In the genomic region with DNA sequence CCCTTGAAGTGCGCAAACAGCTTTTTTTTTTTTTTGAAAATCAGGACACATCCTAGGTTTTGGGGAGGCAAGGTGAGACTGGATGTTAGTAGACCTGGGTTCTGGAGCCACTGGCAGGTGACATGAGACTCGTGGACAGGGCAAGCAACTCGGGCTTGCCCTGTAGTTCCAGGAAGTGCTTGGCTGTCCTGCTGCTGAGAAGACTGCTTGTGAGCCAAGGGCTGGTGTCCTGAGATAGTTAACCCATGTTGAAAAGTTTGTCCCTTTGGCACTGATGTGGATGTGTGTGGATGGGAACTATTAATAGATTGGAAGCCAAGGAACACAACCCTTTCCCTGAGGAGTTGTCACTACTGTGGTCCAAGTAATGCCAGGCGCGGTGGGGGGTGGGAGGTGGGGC, we compare ENCODE assay signal across 7 mouse cellular contexts. TPM values are rescaled to one million over a fixed set of nuclear protein-coding genes. Genes with fewer than 3 reads are reported as not detected.
DNase-seq lines count a peak whose midpoint lies in the region; ATAC-seq and TF ChIP-seq lines count a peak whose summit lies in the region.

No protein-coding gene starts in this region.

- no peak for TF ChIP-seq CTCF in layer of hippocampus, adult 2 months (conservative IDR thresholded peaks at IDR 0.05)

- peaks cover 37% of the 10 kb centered on the region for H3K4me1 ChIP-seq in forebrain, embryonic 12.5 days
- H3K4me1 ChIP-seq in hindbrain, embryonic 14.5 days (replicated peaks; ENCODE audit: control insufficient read depth, insufficient read depth, low read length), result peaks cover 14% of the 10 kb centered on the region
- H3K4me1 ChIP-seq in neural tube, embryonic 13.5 days (replicated peaks), result peaks cover 47% of the 10 kb centered on the region

- peak overlapping the region; percentile 83; the same call in 1 of the 2 replicates for H3K9ac ChIP-seq in forebrain, embryonic 12.5 days
- peak overlapping the region; percentile 87; the same call in 1 of the 2 replicates for H3K9ac ChIP-seq in hindbrain, embryonic 14.5 days
- peak overlapping the region; percentile 89; the same call in 1 of the 2 replicates for H3K9ac ChIP-seq in neural tube, embryonic 13.5 days

- peaks cover 32% of the 10 kb centered on the region for H3K27me3 ChIP-seq in forebrain, embryonic 12.5 days
- 0 out of 2 replicates have a peak, but pooled peaks cover 6% of the 10 kb centered on the region for H3K27me3 ChIP-seq in hindbrain, embryonic 14.5 days (ENCODE audit: control insufficient read depth, insufficient read depth, low read length)
- H3K27me3 ChIP-seq in neural tube, embryonic 13.5 days, result peaks cover 20% of the 10 kb centered on the region

- no peak for DNase-seq in layer of hippocampus, adult 2 months (ENCODE audit: low spot score in 2 of 2)
- DNase-seq in layer of hippocampus, adult 11-12 months (ENCODE audit: low spot score), result no peak
- no peak for DNase-seq in hindbrain, embryonic 14.5 days (ENCODE audit: low spot score)
- DNase-seq in left cerebral cortex, adult 18-20 months (ENCODE audit: low spot score in 2 of 2), result no peak
- DNase-seq in ovary, postnatal 14 days (ENCODE audit: low spot score), result no peak

- H3K4me2 ChIP-seq in forebrain, embryonic 12.5 days, result peak overlapping the region; percentile 96
- H3K4me2 ChIP-seq in hindbrain, embryonic 14.5 days (replicated peaks), result peak overlapping the region; percentile 89
- peak overlapping the region; percentile 98 for H3K4me2 ChIP-seq in neural tube, embryonic 13.5 days

- peak overlapping the region; percentile 92 for H3K27ac ChIP-seq in layer of hippocampus, adult 2 months
- H3K27ac ChIP-seq in forebrain, embryonic 12.5 days, result peak overlapping the region; percentile 86
- H3K27ac ChIP-seq in hindbrain, embryonic 14.5 days, result peak overlapping the region; percentile 68; the same call in 1 of the 2 replicates
- 0 out of 2 replicates have a peak overlapping the region, but pooled peaks have one; percentile 73 for H3K27ac ChIP-seq in neural tube, embryonic 13.5 days (replicated peaks)

- no peaks in the 10 kb centered on the region for H3K9me3 ChIP-seq in forebrain, embryonic 12.5 days
- H3K9me3 ChIP-seq in hindbrain, embryonic 14.5 days (ENCODE audit: control insufficient read depth, low read length), result no peaks in the 10 kb centered on the region
- no peaks in the 10 kb centered on the region for H3K9me3 ChIP-seq in neural tube, embryonic 13.5 days

- H3K4me3 ChIP-seq in layer of hippocampus, adult 2 months, result peak overlapping the region; percentile 86
- peak overlapping the region; percentile 72 for H3K4me3 ChIP-seq in forebrain, embryonic 12.5 days (replicated peaks)
- peak overlapping the region; percentile 61; the same call in 1 of the 2 replicates for H3K4me3 ChIP-seq in hindbrain, embryonic 14.5 days (replicated peaks; ENCODE audit: low read length)
- H3K4me3 ChIP-seq in neural tube, embryonic 13.5 days, result peak overlapping the region; percentile 66

- no peak; the same call in 1 of the 2 replicates for ATAC-seq in forebrain, embryonic 12.5 days (ENCODE audit: low FRiP score)
- peak; percentile 2; the same call in 1 of the 2 replicates for ATAC-seq in hindbrain, embryonic 14.5 days (ENCODE audit: low FRiP score)
- no peak for ATAC-seq in neural tube, embryonic 13.5 days (ENCODE audit: low read depth)

- no peaks in the 10 kb centered on the region for H3K36me3 ChIP-seq in forebrain, embryonic 12.5 days (replicated peaks)
- no peaks in the 10 kb centered on the region for H3K36me3 ChIP-seq in hindbrain, embryonic 14.5 days (replicated peaks; ENCODE audit: control insufficient read depth, insufficient read depth)
- H3K36me3 ChIP-seq in neural tube, embryonic 13.5 days, result no peaks in the 10 kb centered on the region

- WGBS in forebrain, embryonic 12.5 days, result 7% methylated on average over 5 of the region's 5 CpGs
- 5% methylated on average over 5 of the region's 5 CpGs for WGBS in hindbrain, embryonic 14.5 days
- 19% methylated on average over 5 of the region's 5 CpGs for WGBS in neural tube, embryonic 13.5 days

RNA-seq across cellular contexts. Expression of a gene that starts 0.6 kb away (rescaled TPM):
- 10 to 100 TPM; 38.3 to 40.7 TPM for total RNA-seq in layer of hippocampus, adult 2 months (2021)
- 9.7 and 10.9 TPM in 2 replicates for polyA plus RNA-seq in forebrain, embryonic 12.5 days (2016; fragmentation: Nextera tagmentation; extraction: Ambion mirVana)
- 7.7 and 8.2 TPM in 2 replicates for polyA plus RNA-seq in hindbrain, embryonic 14.5 days (2014; fragmentation: Nextera tagmentation; extraction: Ambion mirVana)
- 5.8 and 5.9 TPM in 2 replicates for polyA plus RNA-seq in neural tube, embryonic 13.5 days (2015; fragmentation: Nextera tagmentation; extraction: Ambion mirVana)
- total RNA-seq in left cerebral cortex, adult 18-20 months (2021), result 10 to 100 TPM; 56.9 to 63.9 TPM

RNA-seq across cellular contexts. Expression of a gene that starts 52.5 kb away (rescaled TPM):
- total RNA-seq in layer of hippocampus, adult 2 months (2021), result 10 to 100 TPM; 41.1 to 43.7 TPM
- polyA plus RNA-seq in forebrain, embryonic 12.5 days (2016; fragmentation: Nextera tagmentation; extraction: Ambion mirVana), result 58.2 and 59.1 TPM in 2 replicates
- 78.6 and 82.0 TPM in 2 replicates for polyA plus RNA-seq in hindbrain, embryonic 14.5 days (2014; fragmentation: Nextera tagmentation; extraction: Ambion mirVana)
- 81.1 and 85.5 TPM in 2 replicates for polyA plus RNA-seq in neural tube, embryonic 13.5 days (2015; fragmentation: Nextera tagmentation; extraction: Ambion mirVana)
- total RNA-seq in left cerebral cortex, adult 18-20 months (2021), result 10 to 100 TPM; 29.2 to 34.2 TPM
